Mouse (Mus musculus): ENCODE measurements at regions not wholly inside any gene's neighbourhood (a gene's known extent, or its start where the extent isn't known, plus 50 kb on each side); places are given as distances from the start of the nearest gene placed in this dataset.

DNA sequence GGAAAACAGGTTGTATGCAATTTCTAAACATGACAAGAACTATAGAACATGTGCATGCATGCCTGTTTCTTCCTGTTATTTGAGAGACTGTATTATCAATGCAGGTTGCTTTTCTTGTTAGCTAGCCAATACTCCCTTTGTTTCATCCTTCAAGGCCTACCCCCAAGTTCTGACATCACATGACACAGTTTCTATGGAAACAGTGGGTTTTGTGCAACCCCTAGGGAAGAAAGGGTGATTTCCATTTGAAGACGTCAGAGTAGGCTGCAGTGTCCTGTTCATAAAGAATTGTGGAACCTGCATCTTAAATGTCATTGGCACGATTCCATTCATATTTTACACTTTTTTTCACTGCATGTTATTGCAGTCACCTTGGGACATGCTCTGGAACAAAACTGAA is 298.1 kb downstream of the Klf6 start:
- no peak for ATAC-seq (replicated peaks; ENCODE audit: low FRiP score, low TSS enrichment, poor library complexity, severe bottlenecking)

DNA sequence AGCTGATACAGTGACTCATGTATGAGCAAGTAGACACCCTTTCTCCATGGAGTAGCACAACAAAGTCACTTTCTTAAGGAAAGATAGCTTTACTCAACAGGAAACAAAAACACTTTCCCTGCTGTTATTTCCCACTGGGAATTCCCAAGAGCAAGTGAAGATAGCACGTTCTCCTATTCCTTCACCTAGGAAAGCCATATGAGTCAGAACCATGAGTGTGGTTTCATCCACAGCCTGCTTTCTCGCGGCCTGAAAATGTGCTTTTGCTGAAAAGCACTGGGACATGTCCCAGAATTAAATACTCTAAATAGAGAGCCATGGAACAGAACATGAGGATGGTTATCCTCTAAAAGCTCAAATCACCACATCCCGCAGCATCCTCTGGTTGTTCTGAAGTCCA is 304.6 kb downstream of the Klf6 start:
- no peak for ATAC-seq (replicated peaks; ENCODE audit: low FRiP score, low TSS enrichment, poor library complexity, severe bottlenecking)

DNA sequence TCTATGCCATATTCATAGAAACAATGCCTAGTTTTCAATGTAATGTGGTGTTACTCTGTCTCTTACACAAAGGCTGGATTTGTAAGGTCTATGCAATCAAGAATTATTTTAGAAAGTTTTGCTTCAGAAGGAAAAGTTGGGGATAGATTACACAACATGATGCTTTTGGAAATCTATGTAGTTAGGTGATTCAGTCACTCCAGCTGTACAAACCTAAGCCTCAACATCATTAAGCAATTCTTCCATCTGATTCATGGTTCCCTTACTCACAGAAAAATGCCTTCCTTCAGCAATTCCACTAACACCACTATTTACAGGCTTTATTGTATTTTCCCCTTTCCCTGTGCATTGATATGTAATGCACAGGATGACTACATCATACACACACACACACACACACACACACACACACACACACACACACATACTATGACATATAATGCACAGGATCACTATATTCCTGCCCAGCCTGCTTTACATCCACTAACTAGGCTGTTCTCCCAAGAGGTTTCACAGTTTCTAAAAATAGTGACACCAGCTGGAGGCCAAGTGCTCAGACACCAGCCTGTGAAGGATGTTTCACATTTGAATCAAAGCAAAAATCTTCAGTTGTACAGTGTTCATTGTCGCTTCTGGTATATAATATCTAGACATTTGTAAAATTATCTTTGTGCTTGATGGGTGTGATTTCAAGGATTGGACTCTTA is 305.9 kb downstream of the Klf6 start:
- no peak for ATAC-seq (replicated peaks; ENCODE audit: low FRiP score, low TSS enrichment, poor library complexity, severe bottlenecking)

DNA sequence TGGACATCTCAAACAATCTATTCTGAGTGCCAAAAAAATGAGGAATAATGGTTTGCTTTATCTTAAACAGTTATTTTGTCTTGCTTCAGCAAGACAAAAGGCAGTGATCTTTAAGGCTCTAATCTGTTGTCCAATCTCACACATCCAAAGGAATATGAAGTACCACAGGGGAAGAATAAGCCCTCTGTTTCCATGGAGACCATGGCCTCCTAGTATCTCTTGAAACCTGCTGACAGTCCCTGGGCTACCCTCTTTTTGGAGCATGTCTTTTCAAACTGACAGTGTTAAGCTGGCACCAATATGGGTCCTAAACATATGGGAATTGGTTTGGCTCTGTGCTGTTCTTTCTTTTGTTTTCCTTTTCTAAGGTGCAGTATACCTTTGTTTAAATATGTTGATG is 311.8 kb downstream of the Klf6 start:
- no peak for ATAC-seq (replicated peaks; ENCODE audit: low FRiP score, low TSS enrichment, poor library complexity, severe bottlenecking)

DNA sequence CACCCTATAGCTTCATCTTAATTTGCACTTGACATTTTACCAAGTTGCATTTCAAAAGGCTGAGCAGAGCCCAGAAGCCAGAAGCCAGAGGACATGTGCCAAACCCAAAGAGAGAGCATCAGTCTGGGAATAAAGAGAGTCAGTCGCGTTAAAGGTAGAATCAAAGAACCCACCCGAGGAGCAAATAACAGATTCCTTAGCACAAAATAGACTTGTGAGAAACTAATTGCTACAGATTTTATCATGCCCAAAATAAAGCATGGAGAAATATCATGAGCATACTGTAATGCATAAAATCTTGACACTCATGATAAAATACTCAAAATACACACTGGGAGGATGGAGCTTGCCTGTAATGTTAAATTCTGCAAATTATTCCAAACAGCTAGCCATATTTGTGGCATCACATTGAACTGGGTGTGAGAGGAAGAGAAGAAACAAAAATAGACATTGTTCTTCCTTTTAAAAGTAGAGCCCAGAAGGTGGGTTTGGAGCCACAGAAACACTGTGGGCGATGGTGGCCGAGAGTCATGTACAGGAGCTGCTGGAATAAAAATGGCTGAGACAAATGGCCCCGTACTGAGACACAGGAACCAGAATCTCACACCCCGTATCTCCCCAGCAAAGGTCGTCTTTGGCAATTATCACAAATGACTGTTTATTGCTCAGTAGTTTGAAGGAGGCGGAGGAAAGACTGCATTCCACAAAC is 317.2 kb downstream of the Klf6 start:
- ATAC-seq (replicated peaks; ENCODE audit: low FRiP score, low TSS enrichment, poor library complexity, severe bottlenecking): no peak

- no peak for ATAC-seq (replicated peaks; ENCODE audit: low FRiP score, low TSS enrichment, poor library complexity, severe bottlenecking)
These were observed 327.9 kb downstream of the Klf6 start for GRCm38 (mm10) chr13:6189133-6189532.

DNA sequence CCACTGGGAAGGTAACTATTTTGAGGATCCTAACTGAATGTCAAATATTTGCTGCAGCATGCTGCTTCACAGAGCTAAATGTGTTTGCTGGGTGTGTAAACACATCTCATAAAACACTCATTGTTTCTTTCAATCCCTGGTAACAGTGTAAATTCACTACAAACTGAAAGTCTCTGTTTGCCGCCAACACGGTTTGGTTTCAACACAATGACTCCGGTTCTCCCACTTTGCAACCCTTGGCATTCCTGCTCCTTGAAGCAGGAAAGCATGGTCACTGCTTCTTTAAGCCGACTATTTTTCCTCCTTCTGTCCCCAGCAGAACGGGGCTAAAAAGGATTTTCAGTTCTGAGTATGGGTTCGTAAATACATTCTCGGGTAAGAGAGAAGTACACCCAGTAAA is 328.3 kb downstream of the Klf6 start:
- ATAC-seq (replicated peaks; ENCODE audit: low FRiP score, low TSS enrichment, poor library complexity, severe bottlenecking): no peak

DNA sequence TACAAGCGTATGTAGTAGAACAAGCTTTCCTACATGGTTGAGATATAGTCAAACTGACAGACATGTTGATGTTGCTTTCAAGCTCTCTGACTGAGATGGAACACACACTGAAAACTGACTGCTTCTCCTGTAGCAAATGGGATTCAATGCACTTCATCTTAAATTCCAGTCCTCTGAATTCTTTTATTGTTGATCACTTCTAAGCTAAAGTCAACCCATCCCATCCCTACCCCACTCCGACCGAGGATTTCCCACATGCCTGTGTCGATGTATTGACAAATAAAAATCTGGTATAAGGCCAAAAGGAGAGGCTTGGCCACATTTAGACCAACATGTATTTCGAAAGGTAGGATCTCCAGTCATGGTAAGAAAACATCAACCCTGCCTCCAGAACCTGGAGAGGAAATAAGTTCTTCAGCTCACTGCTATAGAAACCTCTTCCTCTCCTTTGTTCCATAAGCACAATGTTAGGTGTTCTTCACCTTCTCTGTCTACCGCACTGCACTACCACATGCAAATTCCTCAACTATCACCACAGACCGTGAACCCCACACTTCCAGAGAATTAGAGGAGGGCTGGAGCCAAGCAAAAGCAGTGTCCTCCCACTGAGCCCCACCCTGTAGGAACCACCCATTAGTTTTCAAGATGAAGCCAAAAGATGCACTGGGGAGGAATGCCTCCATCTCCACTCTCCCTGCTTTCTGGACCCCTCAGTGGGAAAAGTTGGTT is 330.1 kb downstream of the Klf6 start:
- ATAC-seq (replicated peaks; ENCODE audit: low FRiP score, low TSS enrichment, poor library complexity, severe bottlenecking): 0 out of 2 replicates have a peak, but pooled peaks have one; percentile 22

DNA sequence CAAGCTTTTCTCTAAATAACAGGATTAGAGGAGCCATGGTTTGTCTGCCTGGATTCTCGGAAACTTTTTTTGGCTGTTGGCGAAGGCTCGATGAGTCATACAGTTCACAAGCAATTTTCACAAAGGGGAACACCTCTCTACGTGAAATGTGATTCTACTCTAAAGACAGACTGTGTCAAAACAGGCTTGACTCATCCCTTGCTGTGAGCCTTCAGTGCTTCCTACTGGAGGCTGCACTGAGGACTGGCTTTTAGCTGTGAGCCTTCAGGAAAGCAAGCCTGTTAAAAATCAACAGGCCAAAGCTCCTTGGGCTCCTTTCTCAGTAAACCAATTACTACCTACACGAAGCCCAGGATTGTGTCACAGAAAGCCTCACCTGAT is 330.6 kb downstream of the Klf6 start:
- no peak for ATAC-seq (replicated peaks; ENCODE audit: low FRiP score, low TSS enrichment, poor library complexity, severe bottlenecking)

- ATAC-seq (replicated peaks; ENCODE audit: low FRiP score, low TSS enrichment, poor library complexity, severe bottlenecking): no peak
These were observed 335.4 kb downstream of the Klf6 start for GRCm38 (mm10) chr13:6196690-6197089.

GRCm38 (mm10) chr13:6199107-6199506 is 337.8 kb downstream of the Klf6 start:
- ATAC-seq (replicated peaks; ENCODE audit: low FRiP score, low TSS enrichment, poor library complexity, severe bottlenecking): no peak

- ATAC-seq (replicated peaks; ENCODE audit: low FRiP score, low TSS enrichment, poor library complexity, severe bottlenecking): no peak
These were observed 340.2 kb downstream of the Klf6 start for GRCm38 (mm10) chr13:6201516-6201915.

- ATAC-seq (replicated peaks; ENCODE audit: low FRiP score, low TSS enrichment, poor library complexity, severe bottlenecking): no peak
These were observed 343.1 kb upstream of the Pitrm1 start for GRCm38 (mm10) chr13:6204801-6205200.

- ATAC-seq (replicated peaks; ENCODE audit: low FRiP score, low TSS enrichment, poor library complexity, severe bottlenecking): no peak
These were observed 335.4 kb upstream of the Pitrm1 start for GRCm38 (mm10) chr13:6212550-6212949.

DNA sequence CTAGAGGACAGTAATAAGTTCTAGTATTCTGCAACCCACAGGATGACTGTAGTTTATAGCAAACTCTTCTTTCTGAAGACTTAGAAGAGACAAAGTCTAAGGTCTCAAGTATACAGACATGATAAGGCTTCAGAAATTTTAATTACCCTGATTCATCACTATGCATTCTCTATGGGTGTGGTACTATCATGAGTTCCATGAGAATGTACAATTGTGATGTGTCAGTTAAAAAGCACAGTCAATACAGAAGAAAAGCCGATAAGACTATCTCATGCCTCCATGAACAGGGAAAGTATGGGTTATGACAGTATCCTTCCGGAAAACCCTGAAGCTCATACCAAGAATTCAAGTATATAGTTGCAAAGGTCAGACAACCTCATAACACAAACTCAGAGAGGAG is 333.8 kb upstream of the Pitrm1 start:
- ATAC-seq (replicated peaks; ENCODE audit: low FRiP score, low TSS enrichment, poor library complexity, severe bottlenecking): no peak

GRCm38 (mm10) chr13:6226087-6226643 is 321.8 kb upstream of the Pitrm1 start:
- ATAC-seq (replicated peaks; ENCODE audit: low FRiP score, low TSS enrichment, poor library complexity, severe bottlenecking): no peak

DNA sequence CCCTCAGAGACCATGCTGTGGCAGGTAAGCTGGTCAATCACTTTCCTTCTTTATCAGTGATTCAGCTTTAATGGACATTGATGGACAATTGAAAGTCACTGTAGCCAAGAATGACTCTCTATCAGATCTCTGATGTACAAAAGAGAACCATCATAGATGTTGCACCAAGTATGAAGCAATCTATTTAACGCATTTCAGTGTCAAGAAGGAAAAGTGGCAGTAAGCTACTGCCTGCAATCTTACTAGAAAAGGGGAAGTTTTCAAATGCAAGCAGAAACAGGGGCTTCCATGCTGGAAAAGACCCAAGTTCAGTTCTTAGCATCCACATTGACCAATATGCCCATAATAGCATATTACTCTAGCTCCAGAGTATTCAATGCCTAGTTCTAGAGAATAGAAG is 319.7 kb upstream of the Pitrm1 start:
- no peak for ATAC-seq (replicated peaks; ENCODE audit: low FRiP score, low TSS enrichment, poor library complexity, severe bottlenecking)

GRCm38 (mm10) chr13:6235394-6235793 is 312.6 kb upstream of the Pitrm1 start:
- no peak for ATAC-seq (replicated peaks; ENCODE audit: low FRiP score, low TSS enrichment, poor library complexity, severe bottlenecking)

DNA sequence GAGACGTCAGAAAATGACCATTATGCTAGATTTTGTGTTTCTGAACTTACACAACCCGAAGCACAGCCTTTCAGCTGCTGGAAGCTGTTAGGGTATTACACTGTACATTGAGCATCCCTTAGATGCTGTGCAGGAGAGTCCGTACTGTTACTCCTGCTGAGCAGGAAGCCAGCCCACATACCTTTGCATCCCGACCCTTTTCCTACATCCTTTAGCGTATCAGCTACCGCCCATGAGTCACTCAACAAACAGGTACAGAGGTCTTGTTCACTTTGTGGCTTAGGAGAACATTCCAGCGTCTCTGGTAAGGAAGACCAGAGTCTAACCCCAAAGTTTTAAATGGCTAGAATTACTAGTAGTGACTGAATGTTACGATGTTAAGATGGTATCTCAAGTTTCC is 311.4 kb upstream of the Pitrm1 start:
- no peak for ATAC-seq (replicated peaks; ENCODE audit: low FRiP score, low TSS enrichment, poor library complexity, severe bottlenecking)

DNA sequence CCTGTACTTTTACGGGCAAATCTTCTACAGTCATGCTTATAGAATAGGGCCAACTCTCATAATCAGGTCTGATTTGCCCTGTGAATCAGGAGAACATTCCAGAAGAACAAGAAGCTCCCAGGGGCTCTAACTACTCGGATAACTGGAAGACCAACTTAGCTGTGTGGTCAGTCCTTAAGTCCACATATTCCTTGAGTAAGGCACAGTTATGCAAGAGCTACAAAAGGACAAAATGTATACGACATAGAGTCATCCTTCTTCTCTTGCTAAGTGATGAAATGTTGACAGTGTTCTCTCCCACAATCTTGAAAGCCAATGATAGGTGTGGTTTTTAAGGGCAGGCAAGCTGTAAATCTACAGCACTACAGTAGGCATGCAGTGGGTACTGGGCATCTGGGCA is 310.7 kb upstream of the Pitrm1 start:
- ATAC-seq (replicated peaks; ENCODE audit: low FRiP score, low TSS enrichment, poor library complexity, severe bottlenecking): no peak

All from megakaryocyte-erythroid progenitor cell, adult 5-6 weeks (primary cell).